Mouse (Mus musculus): ENCODE results near the gene Flot2.

Gene Flot2

DNA sequence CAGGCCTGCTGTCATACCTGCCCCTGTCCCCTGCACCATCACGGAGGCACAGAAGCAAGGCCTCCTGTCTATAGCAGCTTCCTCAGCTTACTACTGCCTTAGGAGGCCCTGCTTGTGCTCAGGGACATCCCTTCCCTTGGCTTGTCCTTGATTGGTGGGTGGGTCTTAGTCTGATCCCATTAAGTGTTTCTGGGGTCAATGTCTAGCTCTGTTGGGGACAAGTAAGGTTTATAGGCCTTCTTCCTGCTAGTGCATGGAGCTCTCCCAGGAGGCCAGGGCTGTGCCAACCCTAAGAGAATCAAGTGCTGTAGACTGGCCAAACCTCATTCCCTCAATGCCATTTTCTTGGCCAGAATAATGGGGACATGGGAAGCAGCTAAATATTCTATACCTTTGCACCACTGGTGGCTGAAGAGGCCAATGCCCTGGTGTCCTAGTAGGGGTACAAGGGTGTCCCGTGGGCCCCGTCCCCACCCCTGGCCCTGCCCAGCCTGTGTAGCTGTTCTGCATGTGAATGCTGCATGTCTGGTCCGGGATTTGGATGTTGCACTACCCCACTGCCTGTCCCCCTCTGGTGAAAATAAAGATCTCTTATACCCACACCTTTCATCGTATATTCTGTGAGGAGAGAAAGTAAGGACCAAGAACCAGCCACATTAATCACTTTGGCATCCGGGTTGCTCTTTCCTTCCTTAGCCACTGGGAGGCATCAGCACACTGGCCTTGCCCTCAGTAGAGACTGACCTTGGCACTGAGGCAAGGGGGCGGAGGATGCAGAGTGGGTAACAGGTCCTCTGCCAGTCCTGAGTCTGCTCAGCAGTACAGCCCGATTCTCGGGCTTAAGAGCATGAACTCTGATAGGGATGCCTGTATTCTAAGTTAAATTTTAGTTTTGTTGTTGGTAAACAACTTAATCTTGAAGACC is 22.4 kb downstream of the Flot2 start:
- CTCF ChIA-PET = interaction anchor here (0.8 to 1.0 kb wide), 2 partner anchors 118 to 119 kb away, joined by 3 read pairs; no protein-coding TSS in a partner anchor

DNA sequence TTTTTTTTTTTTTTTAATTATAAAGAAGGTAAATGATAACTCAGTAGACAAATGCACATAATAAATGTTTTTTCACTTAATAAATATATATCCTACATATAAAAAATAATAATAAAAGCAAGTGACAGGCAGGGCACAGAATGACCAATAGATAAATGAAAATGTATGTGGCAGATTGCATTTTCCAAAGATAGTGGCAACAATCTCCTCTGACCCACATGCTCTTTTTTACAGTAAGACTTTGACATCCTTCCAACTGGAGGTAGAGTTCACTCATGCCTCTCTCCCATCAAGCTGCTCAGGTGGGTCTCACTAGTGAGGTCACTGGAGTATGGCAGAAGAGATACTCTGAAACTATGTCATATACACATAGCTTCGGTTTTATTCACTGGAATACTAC is 24.8 kb downstream of the Flot2 start:
- CTCF ChIA-PET = no interaction called here

DNA sequence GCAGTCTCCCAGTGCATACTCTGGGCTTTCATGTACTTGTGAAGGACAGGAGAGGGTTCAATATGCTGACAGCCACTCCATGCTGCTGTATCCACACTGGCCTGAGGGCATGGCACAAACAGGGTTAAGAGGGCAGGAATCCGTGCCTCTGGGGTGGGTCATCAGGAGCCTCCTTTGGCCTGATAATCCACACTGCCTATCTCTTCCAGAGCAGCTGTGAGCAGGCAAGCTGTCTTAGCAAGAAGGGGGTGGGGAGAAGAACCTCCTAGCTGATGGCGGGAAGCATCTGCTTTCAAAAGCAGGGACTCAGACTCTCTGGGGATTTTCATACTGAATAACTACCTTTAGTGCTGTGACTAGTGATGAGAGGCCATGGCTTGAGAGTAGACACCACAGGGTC is 28.2 kb downstream of the Flot2 start:
- CTCF ChIA-PET = no interaction called here

DNA sequence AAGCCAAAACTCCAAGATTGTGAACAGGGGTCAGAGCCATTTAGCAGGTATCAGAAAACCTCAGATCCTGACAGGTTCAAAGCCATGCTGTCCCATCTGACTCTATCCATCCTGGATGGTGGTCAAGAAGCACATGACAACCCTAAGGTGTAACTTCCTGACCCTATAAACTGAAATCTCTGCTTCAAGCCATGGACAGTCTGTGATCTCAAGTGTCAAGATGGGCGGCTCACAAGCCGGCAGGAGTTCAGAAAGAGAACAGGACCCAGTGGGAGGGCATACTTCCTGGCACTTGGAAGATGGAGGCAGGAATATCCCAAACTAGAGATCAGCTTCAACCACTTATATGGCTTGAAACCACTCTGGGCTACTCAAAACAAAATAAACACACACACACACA is 28.9 kb downstream of the Flot2 start:
- CTCF ChIA-PET = interaction anchor here (0.7 kb wide), 1 partner anchor 216 kb away, joined by 4 read pairs; no protein-coding TSS in a partner anchor

DNA sequence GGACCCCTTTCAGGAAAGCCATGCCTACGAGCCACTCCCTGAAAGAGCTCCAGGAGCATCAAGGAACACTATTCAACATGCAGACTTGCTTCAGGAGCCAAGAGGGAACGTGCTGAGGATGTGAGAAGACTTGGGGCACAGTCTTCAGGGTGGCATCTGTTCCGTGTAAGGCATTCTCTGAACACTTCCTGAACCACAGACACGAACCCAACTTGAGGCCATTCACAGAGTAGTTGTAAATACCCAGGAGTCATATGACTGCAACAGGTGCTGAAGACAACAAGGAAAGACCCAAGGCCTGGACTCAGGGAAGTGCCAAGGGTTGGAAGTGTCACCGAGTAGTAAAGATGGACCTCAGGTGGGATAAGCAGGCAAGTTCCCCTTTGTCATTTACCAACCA is 29.8 kb downstream of the Flot2 start:
- CTCF ChIA-PET = no interaction called here

DNA sequence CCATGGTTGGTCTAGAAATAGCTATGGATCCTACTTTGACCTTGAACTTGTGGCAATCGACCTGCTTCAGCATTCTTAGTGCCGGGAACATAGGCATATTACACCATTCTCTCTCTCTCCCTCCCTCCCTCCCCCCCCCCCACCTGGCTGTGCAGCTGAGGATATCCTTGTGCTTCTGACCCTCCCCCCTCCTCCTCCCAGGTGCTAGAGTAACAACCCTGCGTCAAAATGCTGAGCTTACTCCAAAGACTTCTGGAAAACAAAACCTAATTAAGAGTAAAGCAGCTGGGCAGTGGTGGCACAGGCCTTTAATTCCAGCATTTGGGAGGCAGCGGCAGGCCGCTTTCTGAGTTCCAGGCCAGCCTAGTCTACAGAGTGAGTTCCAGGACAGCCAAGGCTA is 31.4 kb downstream of the Flot2 start:
- CTCF ChIA-PET = no interaction called here

DNA sequence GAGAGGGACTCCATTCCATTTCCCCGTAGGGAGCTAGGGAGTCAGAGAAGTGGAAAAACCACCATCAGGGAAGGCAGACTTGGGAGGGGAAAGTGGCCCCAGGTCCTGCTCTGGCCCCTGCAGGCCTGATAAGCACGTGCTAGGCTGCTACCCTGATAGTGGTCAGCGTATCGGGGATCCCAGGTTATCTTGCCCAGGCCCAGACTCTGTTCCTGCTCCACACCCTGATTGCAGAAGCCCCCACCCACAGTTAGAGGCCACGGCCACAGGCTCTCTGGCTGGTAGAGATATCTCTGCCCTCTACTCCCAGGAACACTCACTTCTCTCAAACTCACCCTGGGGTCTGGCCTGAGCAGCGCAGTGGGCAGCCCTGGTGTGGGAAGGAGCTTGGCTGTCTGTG is 31.9 kb downstream of the Flot2 start:
- CTCF ChIA-PET = no interaction called here

DNA sequence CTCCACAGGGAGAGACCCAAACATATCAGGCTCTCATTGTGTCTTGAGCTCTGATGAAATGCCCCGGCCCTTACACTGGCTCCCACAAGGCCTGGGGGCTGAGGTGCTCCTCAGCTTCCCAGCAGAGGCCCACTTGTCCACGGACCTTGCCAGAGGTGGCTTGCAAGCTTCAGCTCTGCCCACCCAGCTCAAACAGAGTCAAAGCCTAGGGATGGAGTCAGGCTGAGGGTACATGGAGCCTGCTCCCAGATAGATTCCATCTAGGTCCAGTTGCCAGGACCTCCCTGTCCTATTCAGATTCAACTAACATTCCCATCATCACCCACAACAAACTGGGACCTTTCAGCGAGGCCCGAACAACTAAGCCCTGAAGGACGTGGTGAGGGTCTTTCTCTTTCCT is 34.2 kb downstream of the Flot2 start:
- CTCF ChIA-PET = no interaction called here

DNA sequence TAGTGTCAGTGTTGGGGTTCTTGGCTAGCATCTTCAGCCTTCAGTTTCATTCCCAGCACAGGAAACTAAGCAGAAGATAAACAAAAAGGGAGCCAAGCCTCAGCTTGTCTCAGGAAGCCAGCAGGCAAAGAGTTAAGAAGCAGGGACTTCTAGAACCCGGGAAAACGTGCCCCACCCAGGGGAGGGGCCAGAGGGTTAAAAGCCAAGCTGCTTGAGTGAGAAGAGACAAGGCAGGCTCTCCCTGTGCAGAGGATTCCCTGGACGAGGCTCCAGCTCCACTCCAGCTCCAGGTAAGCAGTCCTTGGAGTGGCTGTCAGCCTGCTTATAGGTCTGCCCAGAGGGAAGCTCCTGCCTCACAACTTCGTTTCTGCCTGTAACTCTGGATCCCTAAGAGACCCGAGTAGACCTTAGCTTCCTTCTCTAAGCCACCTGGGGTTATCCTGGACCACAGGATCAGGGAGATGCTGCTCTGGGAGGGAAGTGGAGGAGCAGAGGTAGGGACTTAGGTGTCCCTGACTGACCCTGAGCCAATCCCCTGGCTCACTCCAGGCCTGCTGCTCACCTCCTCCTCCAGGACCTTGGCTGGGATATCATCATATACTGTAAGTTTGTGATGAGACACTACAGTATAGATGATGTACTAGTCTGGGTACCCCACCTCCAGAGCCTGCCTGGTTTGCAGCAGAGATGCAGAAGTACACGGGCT is 34.8 kb downstream of the Flot2 start:
- CTCF ChIA-PET = no interaction called here

DNA sequence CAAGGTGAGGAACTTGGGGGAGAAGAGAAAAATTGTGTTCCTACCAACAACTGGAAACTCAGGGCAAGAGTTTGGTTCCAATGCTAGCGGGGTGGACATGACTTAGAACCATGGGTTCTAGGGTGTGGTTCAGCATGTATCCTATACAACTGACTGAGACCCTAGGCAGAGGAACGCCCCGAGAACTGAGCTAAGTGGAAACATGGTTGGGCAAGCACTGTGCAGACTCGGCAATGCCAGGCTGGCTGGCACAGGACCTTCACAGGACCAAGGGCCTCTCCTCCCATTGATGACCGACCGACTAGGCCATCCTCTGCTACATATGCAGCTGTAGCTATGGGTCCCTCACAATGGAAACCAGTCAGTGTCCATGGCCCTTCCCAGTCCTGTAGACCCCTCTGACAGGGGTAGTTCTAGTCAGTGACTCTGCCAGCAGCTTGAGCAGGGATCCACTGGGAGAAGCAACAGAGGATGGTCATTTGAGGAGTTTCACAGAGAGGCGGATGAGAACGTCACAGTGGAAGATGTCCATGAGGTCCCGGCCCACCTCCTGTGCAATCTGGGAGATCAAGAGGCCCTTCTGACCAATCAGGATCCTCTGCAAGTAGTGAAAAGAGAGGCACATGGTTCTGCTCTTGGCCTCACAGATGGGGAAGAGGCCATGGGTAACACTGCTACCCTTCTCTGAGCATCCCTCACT is 36.0 kb downstream of the Flot2 start:
- CTCF ChIA-PET = no interaction called here

DNA sequence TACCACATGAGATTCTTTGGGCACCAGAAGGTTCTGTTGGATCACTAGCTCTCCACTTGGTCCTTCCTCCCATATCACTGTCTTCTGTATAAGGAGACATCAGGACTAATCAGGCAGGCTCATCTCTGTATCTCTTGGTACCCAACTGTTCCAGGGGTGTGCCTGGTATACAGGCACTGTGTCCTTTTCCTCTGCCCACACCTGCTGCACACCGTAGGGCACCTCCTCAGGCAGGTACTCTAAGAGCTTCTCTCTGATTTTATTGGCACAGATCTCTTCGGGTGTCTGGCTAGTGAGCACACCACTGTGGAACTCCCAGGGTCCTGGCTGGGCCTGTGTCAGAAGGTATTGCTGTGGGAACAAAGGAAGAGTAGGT is 36.5 kb downstream of the Flot2 start:
- CTCF ChIA-PET = no interaction called here

DNA sequence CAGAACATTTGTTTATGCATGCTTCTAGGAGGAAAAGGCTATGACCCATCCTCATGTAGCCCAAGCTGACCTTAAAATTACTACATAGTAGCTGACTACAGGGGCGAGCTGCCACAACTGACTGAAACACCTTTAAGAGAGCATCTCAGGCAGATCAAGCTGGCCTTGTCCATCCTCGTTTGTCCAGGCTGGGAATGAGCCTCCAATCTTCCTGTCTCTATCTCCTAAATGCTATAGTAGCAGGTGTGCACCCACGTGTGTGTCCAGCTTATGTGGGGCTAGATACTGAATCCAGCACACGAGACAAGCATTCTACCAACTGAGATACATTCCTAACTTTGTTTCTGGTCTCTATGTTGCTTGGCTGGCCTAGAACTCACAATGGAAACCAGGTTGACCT is 36.9 kb downstream of the Flot2 start:
- CTCF ChIA-PET = no interaction called here

DNA sequence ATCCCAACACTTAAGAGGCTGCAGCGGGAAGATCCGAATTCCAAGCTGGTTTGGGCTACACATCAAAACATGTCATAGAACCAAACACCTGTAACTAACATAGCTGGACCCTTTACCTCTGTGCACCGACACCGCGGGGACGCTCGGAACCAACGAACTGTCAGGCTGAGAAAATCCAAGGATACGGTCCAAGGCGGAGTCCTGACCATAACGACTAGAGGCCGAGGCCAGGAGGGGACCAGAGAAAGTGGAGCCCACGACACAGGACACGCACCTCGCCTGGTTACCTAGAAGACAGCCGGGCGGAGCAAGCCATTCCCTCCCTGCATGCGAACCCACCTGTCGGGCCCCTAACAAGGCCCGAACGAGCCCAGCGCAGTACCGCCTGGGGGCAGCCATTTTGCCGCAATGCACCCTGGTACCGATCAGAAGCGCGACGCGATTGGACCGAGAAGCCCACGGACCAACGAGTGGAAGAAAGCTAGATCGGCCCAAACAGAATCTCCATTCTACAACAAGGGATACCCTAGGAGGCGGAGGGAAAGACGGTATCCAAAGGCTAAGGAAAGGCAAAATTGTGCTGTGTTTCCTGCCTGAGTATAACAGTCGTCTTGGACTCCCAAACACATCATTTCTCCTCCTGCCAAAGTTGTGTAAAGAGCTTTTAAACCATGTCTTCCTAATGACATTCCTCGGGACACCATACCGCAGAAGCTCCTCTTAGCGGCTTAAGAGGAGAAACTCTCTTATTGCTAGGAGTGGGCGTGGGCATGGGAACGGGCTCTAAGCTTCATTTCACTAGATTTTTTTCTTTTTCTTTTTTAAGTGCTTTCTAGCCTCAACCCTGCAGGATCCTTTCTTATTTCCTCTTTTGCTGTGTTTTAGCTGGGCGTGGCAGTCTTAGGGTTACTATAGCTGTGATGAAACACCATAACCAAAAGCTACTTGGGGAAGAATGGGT is 42.5 kb downstream of the Flot2 start, which contains the start of gene Eral1:
Gene Eral1, minus strand, starts transcription at position 423 of the 961 bp plus-strand sequence.
- CTCF ChIA-PET = interaction anchor here (0.6 to 1.1 kb wide), 3 partner anchors 15 to 45 kb away, joined by 3 to 5 read pairs (median 4); partner anchors contain the start of gene Fam222b

DNA sequence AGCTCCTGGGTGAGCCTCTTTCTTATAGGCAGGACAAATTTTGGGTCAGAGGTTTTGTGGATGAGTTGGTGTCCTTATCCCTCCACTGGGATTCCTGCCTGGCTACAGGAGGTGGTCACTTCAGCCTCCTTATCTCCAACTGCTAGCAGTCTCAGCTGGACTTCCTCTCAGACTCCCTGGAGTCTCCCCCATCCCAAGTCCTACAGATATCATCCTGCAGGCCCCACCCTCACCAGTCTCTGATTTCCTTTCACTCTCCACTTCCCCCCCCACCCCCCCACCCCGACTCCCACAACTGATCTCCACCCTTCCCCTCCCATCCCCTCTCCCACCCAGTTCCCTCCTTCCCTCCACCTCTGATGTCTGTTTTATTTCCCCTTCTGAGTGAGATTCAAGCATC is 45.9 kb downstream of the Flot2 start:
- CTCF ChIA-PET = no interaction called here

DNA sequence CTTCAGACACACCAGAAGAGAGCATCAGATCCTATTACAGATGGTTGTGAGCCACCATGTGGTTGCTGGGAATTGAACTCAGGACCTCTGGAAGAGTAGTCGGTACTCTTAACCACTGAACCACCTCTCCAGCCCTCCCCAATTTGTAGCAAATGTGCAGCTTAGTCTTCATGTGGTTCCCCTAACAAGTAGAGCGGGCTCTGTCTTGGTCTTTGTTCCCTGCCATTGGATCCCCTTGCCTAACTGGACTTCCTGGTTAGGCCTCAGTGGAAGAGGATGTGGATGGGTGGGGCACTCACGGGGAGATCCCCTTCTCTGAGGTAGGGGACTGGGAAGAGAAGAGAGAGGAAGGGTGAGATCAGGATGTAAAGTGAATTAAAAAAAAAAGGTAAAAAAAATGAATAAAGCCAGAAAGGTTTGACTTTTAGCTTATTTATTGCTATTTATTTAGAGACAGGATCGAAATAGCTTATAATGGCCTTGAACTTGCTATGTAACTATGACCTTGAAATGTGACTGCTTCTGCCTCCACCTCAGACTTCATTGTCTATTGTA is 49.3 kb downstream of the Flot2 start:
- CTCF ChIA-PET = interaction anchor here (0.6 kb wide), 1 partner anchor 15 kb away, joined by 3 read pairs; no protein-coding TSS in a partner anchor

DNA sequence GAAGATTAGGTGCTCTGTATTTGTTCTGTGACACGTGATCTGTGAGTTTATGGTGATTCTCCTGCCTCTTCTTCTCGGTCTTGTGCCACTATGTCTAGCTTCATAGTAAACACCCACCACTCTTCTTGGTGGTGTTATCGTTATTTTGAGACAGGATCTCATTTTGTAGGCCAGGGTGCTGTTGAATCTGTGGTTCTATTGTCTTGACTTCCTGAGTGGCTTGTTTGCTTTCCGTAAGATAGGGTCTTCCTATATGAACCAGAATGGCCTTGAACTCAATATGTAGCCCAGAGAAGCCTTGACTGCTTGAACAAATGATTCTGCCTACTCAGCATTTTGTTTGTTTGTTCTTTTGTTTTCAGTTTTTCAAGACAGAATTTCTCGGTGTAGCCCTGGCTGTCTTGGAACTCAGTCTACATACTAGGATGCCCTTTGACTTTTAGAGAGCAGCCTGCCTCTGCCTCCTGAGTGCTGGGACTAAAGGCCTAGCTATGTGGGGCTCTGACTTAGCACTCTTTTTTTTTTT is 50.1 kb downstream of the Flot2 start:
- CTCF ChIA-PET = interaction anchor here (0.6 kb wide), 1 partner anchor 15 kb away, joined by 3 read pairs; no protein-coding TSS in a partner anchor

DNA sequence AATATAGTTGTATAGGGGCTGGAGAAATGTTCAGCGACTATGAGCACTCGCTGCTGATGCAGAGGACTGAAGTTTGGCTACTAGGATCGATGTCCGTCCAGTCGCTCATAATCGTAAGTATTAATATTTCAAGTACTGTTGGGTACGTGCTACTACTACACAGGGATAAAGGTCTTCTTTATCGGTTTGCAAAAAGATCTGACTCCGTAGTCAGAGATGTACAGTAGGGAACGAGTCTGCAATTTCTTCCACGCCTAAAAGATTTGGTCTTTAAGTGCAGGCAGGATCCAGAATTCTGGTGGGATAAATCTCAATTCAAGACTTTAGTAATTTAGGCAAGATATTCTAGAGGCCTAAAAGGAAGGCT is 56.4 kb downstream of the Flot2 start:
- CTCF ChIA-PET = no interaction called here

DNA sequence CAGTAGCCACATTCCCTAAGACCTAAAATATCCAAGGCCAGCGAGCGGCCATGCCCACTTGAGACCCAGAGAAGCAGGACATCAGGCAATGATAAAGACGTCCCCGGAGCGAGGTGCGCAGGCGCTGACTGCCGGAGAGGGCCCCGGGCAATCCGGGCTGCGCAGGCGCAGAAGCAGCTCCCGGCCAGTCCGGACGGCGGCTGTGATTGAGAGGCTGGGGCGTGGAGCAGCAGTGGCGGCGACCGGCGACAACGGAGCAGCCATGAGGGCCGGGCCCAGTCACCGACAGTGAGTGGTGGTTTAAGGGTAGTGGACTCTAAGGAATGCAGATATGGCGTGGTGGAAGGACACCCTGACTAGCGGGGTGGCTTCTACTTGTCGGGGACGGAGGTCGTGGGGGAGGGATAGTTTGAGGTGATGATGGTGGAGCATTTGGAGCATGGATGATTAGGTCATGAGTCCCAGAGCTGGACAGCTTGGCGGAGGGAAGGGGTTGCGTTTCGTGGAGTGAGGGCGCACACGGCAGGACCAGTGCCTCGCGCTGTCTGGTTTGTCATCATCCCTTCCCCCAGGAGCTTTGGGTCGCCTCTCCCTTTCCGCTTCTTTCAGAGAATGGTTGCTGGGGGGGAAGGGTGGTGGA is 56.9 kb downstream of the Flot2 start, which contains the start of gene Fam222b:
Gene Fam222b, plus strand, starts transcription at position 157 of the 640 bp plus-strand sequence.
- CTCF ChIA-PET = interaction anchor here (0.7 to 0.9 kb wide), 2 partner anchors 14 to 322 kb away, joined by 3 read pairs; no protein-coding TSS in a partner anchor

DNA sequence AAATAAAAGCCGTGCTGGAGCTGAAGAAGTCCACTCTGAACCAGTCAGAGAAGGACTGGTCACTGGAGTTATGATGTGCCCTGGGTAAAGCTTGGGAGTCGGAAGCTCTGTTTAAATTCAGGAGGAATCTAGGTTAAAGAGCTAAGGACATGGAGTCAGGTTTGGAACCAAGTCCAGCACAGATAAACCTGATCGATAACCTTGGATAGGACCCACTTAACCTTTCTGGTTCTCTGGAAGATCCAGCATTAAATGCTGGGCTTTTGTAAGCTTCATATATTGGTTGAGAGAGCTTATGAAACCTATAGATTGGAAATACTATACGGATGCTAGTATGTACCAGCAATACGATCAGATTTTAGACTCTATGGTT is 57.4 kb downstream of the Flot2 start:
- CTCF ChIA-PET = interaction anchor here (0.7 to 0.9 kb wide), 2 partner anchors 14 to 323 kb away, joined by 3 read pairs; no protein-coding TSS in a partner anchor

DNA sequence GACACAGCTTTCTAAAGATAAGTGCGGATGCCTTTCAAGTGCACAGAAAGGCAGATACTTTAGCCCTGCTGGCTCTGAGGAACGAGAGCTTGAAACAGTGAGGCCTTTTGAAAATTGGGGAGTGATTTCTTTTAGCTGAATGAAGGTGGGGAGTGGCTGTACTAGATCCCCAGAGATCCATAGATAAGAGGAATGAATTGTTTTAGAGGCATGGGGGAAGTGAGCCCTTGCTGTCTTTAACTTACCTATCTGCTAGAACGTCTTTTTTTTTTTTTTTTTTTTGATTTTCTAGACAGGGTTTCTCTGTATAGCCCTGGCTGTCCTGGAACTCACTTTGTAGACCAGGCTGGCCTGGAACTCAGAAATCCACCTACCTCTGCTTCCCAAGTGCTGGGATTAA is 59.3 kb downstream of the Flot2 start:
- CTCF ChIA-PET = no interaction called here
